Mouse (Mus musculus) forebrain, embryonic 15.5 days (tissue): ENCODE measurements around the gene Dnajb8. TPM values are rescaled to one million over a fixed set of nuclear protein-coding genes. Genes with fewer than 3 reads are reported as not detected.

Experiments used
- ATAC-seq: fragments of 200-750 bp; cut with Nextera tagmentation; replicated peaks from 2 replicates; pipeline ENCODE4 v1.8.0; 2017; ENCODE audit warnings: mild to moderate bottlenecking, moderate TSS enrichment, moderate library complexity
- H3K27ac ChIP-seq: fragments of 300-500 bp; sonication (generic); replicated peaks from 2 replicates; pipeline ENCODE4 v1.5.1; 2015; ENCODE audit warnings: mild to moderate bottlenecking, inconsistent platforms
- H3K27me3 ChIP-seq: fragments of 300-500 bp; sonication (generic); 2 replicates; pipeline ENCODE4 v1.6.1; 2015; ENCODE audit warnings: inconsistent platforms
- H3K36me3 ChIP-seq: fragments of 300-500 bp; sonication (generic); 2 replicates; pipeline ENCODE4 v1.6.1; 2015; ENCODE audit warnings: mild to moderate bottlenecking, inconsistent platforms
- H3K4me1 ChIP-seq: fragments of 300-500 bp; sonication (generic); 2 replicates; pipeline ENCODE4 v1.6.1; 2015; ENCODE audit warnings: inconsistent platforms
- H3K4me2 ChIP-seq: fragments of 300-500 bp; sonication (generic); replicated peaks from 2 replicates; pipeline ENCODE4 v1.6.1; 2015; ENCODE audit warnings: mild to moderate bottlenecking, inconsistent platforms
- H3K4me3 ChIP-seq: fragments of 300-500 bp; sonication (generic); 2 replicates; pipeline ENCODE4 v1.5.1; 2015; ENCODE audit warnings: mild to moderate bottlenecking, inconsistent platforms
- H3K9ac ChIP-seq: fragments of 300-500 bp; sonication (generic); replicated peaks from 2 replicates; pipeline ENCODE4 v1.6.1; 2015; ENCODE audit warnings: mild to moderate bottlenecking, inconsistent platforms
- H3K9me3 ChIP-seq: fragments of 300-500 bp; sonication (generic); 2 replicates; pipeline ENCODE4 v1.6.1; 2016; ENCODE audit warnings: inconsistent platforms
- WGBS: fragments of 180-500 bp; shearing (Covaris S2); methylation state at CpG from one replicate; pipeline ENCODE4 v1.1.7; 2015; ENCODE audit warnings: mixed read lengths; 5-methylcytosine and 5-hydroxymethylcytosine counted together
- polyA plus RNA-seq: library from polyadenylated mRNA; unstranded; fragments of >200 nt; fragmentation: Nextera tagmentation; extraction: Ambion mirVana; gene quantifications from 2 replicates; pipeline ENCODE4 v1.2.1, GENCODE M21; 2015

Gene Dnajb8
- polyA plus RNA-seq, 1 experiment from 2014 or later = not detected

DNA sequence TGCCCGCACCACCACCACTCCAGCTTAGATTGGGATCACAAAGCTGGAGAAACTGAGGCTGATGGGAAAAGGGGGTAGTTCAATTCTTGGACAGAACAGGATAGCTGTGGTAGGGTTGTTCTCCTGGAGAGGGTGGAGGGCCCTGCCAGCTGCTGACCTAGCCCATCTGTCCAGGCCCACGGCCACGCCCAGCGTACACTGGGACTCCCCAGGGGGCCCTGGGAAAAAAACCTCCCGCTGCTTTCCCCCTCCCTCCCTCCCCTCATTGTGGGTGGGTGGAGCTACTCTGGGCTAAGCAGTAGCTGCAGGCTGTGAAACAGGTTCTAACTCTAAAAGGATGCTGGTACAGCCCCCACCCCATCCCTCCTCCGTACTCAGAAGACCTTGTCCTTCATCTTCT, 6.3 kb upstream of the Dnajb8 start:
- H3K9me3 ChIP-seq = peaks cover 4% of the 10 kb centered on the region; the same call in 1 of the 2 replicates
- H3K27ac ChIP-seq = no peak overlapping the region
- H3K4me3 ChIP-seq = no peak overlapping the region
- WGBS = 44% methylated on average over 6 of the region's 6 CpGs
- no peaks in the 10 kb centered on the region for H3K4me1 ChIP-seq
- ATAC-seq = no peak
- H3K4me2 ChIP-seq = no peak overlapping the region
- H3K9ac ChIP-seq = no peak overlapping the region
- H3K27me3 ChIP-seq = no peaks in the 10 kb centered on the region
- H3K36me3 ChIP-seq = no peaks in the 10 kb centered on the region

DNA sequence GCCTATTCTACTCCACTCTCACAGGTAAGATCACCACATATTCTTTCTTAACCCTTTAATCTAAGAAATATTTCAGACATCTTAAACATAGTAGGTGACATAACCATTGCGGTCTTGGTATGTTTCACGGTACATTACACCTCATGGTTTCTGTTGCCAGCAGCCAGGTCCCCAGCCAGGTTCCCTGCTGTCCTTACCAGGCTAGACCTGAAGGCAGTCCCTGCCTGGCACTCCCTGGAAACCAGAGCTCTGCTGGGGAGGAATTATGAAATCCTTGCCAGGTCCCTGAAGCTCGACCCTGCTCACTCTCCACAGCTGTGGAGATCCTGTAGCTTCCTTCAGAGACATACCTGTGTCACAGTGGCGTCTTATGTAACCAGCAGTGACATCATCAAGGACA, 5.9 kb upstream of the Dnajb8 start:
- WGBS = 68% methylated on average over 4 of the region's 4 CpGs
- Histone ChIP-seq H3K4me1 (no peaks in the 10 kb centered on the region), H3K4me2 (no peak overlapping the region), H3K27ac (no peak overlapping the region), H3K36me3 (no peaks in the 10 kb centered on the region), H3K9ac (no peak overlapping the region), H3K9me3 (peaks cover 4% of the 10 kb centered on the region; the same call in 1 of the 2 replicates), H3K4me3 (no peak overlapping the region), H3K27me3 (no peaks in the 10 kb centered on the region)
- ATAC-seq = no peak

DNA sequence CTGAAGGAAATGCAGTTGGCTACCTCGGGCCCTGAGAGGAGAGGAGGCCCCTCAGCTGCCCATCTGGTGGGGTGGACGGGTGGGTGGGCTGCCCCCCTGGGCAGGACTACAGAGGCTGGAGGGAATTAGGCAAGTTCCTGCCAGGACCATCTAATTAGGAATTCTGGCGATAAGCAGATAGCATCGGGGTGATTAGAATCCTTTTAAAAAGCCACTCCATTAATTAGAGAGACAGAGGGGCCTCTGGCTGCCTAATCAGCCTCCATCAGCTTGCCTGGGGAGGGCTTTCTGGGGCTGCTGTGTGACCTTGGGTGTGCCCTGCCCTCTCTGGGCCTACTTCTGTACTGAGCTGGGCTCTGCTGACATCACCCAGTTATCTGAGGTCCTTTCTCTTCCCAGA, 3.0 kb upstream of the Dnajb8 start:
- Histone ChIP-seq H3K9me3 (peaks cover 4% of the 10 kb centered on the region; the same call in 1 of the 2 replicates), H3K4me1 (no peaks in the 10 kb centered on the region), H3K27me3 (no peaks in the 10 kb centered on the region), H3K27ac (no peak overlapping the region), H3K9ac (no peak overlapping the region), H3K4me2 (no peak overlapping the region), H3K36me3 (no peaks in the 10 kb centered on the region), H3K4me3 (no peak overlapping the region)
- 3% methylated on average over 4 of the region's 4 CpGs for WGBS
- no peak for ATAC-seq

DNA sequence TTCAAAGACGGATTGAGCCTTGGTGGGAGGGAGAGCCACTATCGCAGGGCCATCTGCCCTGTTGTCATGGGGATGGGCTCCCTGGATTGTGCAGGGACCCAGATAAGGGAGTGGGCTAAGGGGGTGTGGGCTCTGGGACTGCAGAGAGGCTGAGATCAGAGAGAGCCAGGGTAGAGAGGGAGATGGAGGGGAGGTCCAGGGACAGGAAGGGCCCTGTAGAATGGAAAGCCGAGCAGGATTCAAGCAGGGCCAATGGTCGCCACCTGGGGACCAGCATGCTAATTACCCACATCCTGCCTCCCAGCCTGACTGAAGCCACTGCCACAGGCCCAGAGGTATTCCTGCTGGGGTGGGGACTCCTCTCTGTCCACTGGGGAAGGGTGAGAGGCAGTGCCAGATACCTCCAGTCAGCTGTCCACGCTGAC, 4.5 kb downstream of the Dnajb8 start:
- Histone ChIP-seq H3K9me3 (no peaks in the 10 kb centered on the region), H3K27ac (no peak overlapping the region), H3K4me1 (peaks cover 3% of the 10 kb centered on the region; the same call in 1 of the 2 replicates), H3K4me3 (no peak overlapping the region), H3K9ac (no peak overlapping the region), H3K36me3 (no peaks in the 10 kb centered on the region), H3K4me2 (no peak overlapping the region), H3K27me3 (no peaks in the 10 kb centered on the region)
- 18% methylated on average over 5 of the region's 5 CpGs for WGBS
- ATAC-seq = 0 out of 2 replicates have a peak, but pooled peaks have one; percentile 38

DNA sequence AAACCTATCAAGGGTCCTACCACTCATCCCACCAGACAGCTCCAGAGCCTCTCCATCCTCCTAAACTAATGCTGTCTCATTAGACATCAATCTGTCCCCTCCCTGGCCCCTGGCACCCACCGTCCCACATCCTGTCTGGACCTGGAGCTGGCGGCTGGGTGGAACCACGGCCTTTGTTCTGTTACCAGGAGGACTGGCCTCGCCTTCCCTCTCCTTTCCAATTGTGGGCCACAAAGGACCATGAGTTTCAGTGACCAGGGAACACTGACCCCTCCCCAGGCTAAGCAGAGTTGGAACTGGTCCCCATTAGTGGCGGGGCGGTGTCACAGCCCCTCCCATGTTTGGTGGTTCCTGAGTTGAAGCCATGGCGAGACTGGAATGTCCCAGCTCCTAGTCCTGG, 5.5 kb downstream of the Dnajb8 start:
- no peaks in the 10 kb centered on the region for H3K36me3 ChIP-seq
- 57% methylated on average over 7 of the region's 7 CpGs for WGBS
- no peak overlapping the region for H3K4me2 ChIP-seq
- H3K4me1 ChIP-seq = peaks cover 3% of the 10 kb centered on the region; the same call in 1 of the 2 replicates
- no peak overlapping the region for H3K9ac ChIP-seq
- no peak overlapping the region for H3K27ac ChIP-seq
- no peaks in the 10 kb centered on the region for H3K9me3 ChIP-seq
- ATAC-seq = no peak
- no peaks in the 10 kb centered on the region for H3K27me3 ChIP-seq
- H3K4me3 ChIP-seq = no peak overlapping the region

DNA sequence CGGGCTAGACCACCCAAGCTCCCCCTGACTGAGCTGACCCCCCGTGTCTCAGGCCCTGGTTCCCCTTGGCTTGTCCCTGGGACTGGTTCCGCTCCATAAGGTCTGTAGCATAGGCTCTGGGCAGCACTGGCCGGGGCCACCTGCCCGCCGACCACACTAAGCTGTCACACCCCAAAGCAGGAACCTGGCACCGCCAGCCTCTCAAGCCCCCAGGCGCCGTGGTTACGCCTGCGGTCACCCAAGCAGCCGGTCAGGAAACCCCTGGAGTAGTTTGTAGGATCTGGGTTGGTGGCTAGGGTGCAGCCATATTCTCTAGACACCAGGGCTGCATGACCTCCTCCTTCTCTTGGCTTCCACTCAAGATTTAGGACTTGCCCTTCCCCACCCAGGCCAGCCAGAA, 7.2 kb downstream of the Dnajb8 start:
- no peak for ATAC-seq
- WGBS = 87% methylated on average over 12 of the region's 12 CpGs
- Histone ChIP-seq H3K27me3 (0 out of 2 replicates have a peak, but pooled peaks cover 3% of the 10 kb centered on the region), H3K4me1 (peaks cover 3% of the 10 kb centered on the region; the same call in 1 of the 2 replicates), H3K9ac (no peak overlapping the region), H3K4me3 (no peak overlapping the region), H3K27ac (no peak overlapping the region), H3K4me2 (no peak overlapping the region), H3K36me3 (no peaks in the 10 kb centered on the region), H3K9me3 (no peaks in the 10 kb centered on the region)

DNA sequence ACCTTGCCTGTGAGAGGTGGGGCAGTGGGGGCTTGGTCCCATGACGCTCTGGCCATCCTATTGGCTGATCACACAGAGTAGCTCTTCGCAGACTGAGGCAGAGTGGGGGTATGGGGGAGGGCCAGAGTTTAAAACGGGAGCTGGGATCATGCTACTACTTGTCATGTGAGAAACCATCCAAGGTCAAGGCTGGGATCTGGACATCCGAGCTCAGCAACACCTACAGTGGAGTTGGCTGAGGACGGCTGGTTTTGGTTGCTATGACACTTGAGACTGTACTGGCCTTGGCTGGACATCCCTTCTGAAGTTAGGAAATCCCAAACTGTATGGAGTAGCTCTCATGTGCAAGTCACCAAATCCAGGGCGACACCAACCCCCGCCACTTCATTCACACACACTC, 9.8 kb downstream of the Dnajb8 start:
- H3K27me3 ChIP-seq = 0 out of 2 replicates have a peak, but pooled peaks cover 4% of the 10 kb centered on the region
- ATAC-seq = no peak
- WGBS = 83% methylated on average over 7 of the region's 7 CpGs

DNA sequence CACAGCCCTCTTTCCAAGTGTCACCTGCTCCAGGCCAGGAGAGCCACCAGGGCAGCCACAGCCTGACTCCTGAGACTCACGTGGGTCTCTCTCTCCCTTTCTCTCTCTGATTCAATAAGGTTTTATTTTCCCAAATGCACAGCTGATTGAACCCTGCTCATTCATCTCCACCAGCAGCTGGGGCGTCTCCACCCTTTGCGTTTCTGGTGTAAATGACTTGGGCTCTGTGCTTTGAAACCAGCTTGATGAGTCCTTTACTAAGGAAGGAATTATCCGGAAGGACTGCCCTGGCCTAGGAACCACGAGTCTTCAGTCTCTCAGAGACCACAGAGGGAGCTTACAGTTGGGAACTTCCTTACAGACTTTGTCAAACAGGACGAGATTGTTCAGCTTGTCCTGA, 10.2 kb downstream of the Dnajb8 start:
- Histone ChIP-seq H3K36me3 (no peaks in the 10 kb centered on the region), H3K4me1 (peaks cover 11% of the 10 kb centered on the region), H3K9ac (no peak overlapping the region), H3K27ac (no peak overlapping the region), H3K9me3 (no peaks in the 10 kb centered on the region), H3K4me3 (no peak overlapping the region), H3K27me3 (0 out of 2 replicates have a peak, but pooled peaks cover 4% of the 10 kb centered on the region), H3K4me2 (no peak overlapping the region)
- ATAC-seq = no peak
- WGBS = 58% methylated on average over 6 of the region's 6 CpGs

More for the DNA sequence above, 9.8 kb downstream of the Dnajb8 start:
- Histone ChIP-seq H3K27ac (no peak overlapping the region), H3K4me1 (peaks cover 11% of the 10 kb centered on the region), H3K4me3 (no peak overlapping the region), H3K36me3 (no peaks in the 10 kb centered on the region), H3K4me2 (no peak overlapping the region), H3K9me3 (no peaks in the 10 kb centered on the region), H3K9ac (no peak overlapping the region)

DNA sequence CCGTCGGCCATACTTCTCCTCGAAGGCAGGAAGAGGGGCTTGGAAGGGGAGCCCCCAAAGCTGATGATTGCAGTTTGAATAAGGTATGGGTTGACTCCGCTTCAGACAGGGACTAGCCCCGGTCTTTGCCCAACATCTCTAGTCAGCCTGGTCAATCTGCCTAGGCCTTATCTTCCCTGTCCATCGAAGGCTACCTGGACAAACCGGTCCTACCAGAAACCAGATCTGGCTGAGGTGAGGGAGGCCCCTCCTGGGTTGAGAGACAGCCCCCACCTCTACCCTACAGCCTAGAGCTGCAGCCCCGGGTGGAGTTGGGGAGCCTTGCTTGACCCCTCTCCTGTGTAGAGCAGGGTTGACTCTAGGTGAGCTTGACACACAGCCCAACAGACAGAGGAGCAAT, 11.9 kb downstream of the Dnajb8 start:
- Histone ChIP-seq H3K4me1 (peaks cover 11% of the 10 kb centered on the region), H3K4me2 (no peak overlapping the region), H3K27me3 (0 out of 2 replicates have a peak, but pooled peaks cover 4% of the 10 kb centered on the region), H3K9me3 (no peaks in the 10 kb centered on the region), H3K27ac (no peak overlapping the region), H3K36me3 (no peaks in the 10 kb centered on the region), H3K4me3 (no peak overlapping the region), H3K9ac (no peak overlapping the region)
- ATAC-seq = no peak
- 85% methylated on average over 8 of the region's 8 CpGs for WGBS

DNA sequence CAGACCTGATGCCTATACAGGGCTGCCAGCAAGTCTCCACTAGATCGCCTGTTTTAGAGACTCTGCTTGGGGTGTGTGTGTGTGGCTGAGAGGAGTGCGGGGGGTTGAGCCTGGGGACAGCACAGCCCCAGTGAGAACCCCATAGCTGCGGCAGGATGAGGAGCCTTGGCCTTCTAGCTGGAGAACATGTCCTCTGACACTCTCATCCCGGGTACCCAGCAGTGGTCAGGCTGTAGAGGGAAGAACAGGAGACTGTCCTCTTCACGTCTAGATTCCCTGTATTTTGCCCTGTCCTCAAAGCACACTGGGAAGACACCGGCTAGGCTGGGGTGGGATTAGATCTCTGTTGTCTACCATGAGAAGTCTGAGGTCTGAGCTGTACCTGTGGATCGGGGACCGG, 13.4 kb downstream of the Dnajb8 start:
- no peak overlapping the region for H3K27ac ChIP-seq
- WGBS = 18% methylated on average over 8 of the region's 8 CpGs
- no peak overlapping the region for H3K4me2 ChIP-seq
- H3K9me3 ChIP-seq = no peaks in the 10 kb centered on the region
- no peaks in the 10 kb centered on the region for H3K36me3 ChIP-seq
- peaks cover 11% of the 10 kb centered on the region for H3K4me1 ChIP-seq
- no peak overlapping the region for H3K4me3 ChIP-seq
- no peak for ATAC-seq
- no peak overlapping the region for H3K9ac ChIP-seq
- 0 out of 2 replicates have a peak, but pooled peaks cover 4% of the 10 kb centered on the region for H3K27me3 ChIP-seq

DNA sequence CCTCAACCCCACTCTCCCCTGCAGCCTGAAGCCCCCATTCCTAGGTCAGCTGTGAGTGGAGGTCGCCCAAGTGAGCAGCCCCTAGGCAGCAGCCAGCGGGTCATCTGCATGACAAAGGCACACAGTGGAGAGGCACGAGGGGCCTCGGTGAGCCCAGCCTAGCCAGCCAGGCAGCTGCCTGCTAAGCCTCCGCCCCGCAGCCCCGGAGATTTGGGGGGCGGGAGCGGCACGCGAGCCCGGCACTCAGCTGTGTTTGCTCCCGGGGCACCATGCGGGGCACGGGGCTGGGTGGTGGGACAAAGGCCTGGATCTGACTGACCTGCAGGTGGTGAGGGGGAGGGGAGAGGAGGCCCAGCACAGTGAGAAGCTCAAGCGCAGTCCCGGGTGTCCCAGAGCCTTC, 13.9 kb downstream of the Dnajb8 start:
- Histone ChIP-seq H3K9me3 (no peaks in the 10 kb centered on the region), H3K27ac (no peak overlapping the region), H3K4me1 (peaks cover 11% of the 10 kb centered on the region), H3K9ac (no peak overlapping the region; the same call in 1 of the 2 replicates), H3K36me3 (no peaks in the 10 kb centered on the region), H3K4me3 (no peak overlapping the region), H3K4me2 (peak overlapping the region; percentile 32), H3K27me3 (0 out of 2 replicates have a peak, but pooled peaks cover 4% of the 10 kb centered on the region)
- 0% methylated on average over 17 of the region's 17 CpGs for WGBS
- ATAC-seq = peak; percentile 76

DNA sequence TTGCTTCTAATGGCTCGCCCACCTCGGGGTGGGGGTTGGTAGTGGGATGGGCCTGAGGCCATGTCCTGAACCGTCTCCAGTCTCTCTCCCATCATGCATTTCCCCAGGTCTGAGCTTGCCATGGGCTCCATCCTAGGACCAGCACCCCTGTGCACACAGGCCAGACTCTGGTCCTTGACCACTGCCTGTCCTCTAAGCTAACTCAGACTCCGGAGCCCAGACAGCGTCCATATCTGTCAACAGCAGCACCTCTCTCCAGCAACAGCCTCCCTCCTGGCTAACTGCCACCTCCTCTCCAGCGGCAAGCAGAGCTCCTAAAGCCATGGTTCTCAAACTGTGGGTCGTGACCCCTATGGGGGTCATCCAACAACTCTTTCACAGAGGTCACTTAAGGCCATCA, 14.4 kb downstream of the Dnajb8 start:
- no peak overlapping the region for H3K9ac ChIP-seq
- H3K27me3 ChIP-seq = 0 out of 2 replicates have a peak, but pooled peaks cover 4% of the 10 kb centered on the region
- peak; percentile 31; the same call in 1 of the 2 replicates for ATAC-seq
- no peak overlapping the region for H3K27ac ChIP-seq
- no peaks in the 10 kb centered on the region for H3K36me3 ChIP-seq
- H3K9me3 ChIP-seq = no peaks in the 10 kb centered on the region
- no peak overlapping the region for H3K4me3 ChIP-seq
- WGBS = 9% methylated on average over 7 of the region's 7 CpGs
- H3K4me2 ChIP-seq = peak overlapping the region; percentile 32
- peaks cover 11% of the 10 kb centered on the region for H3K4me1 ChIP-seq

DNA sequence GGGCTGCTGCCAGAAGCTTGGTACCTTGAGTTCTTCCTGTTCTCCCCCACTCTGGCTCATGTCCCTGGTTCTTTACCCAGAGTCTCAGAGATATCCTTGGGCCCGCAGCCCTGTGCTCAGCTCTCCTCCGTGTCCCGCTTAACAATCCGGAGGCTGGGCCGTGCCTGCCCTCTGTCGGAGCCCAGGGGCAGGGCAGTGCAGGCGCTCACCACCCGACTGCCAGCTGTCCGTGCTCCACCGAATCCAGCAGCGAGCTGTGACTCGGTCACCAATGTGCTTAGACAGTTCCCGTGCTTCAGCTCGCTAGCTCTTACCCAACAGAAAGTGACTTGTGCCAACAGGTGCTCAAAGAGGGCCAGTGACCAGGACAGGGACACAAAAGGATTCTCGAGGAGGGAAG, 20.5 kb downstream of the Dnajb8 start:
- H3K36me3 ChIP-seq = no peaks in the 10 kb centered on the region
- ATAC-seq = peak; percentile 66; the same call in 1 of the 2 replicates
- H3K4me3 ChIP-seq = no peak overlapping the region
- H3K4me1 ChIP-seq = no peaks in the 10 kb centered on the region
- no peaks in the 10 kb centered on the region for H3K27me3 ChIP-seq
- H3K4me2 ChIP-seq = no peak overlapping the region
- 1% methylated on average over 15 of the region's 15 CpGs for WGBS
- no peak overlapping the region for H3K9ac ChIP-seq
- no peak overlapping the region for H3K27ac ChIP-seq
- no peaks in the 10 kb centered on the region for H3K9me3 ChIP-seq
